8 mouse cellular contexts compared by ENCODE assay signal in genomic region chr2:127270300-127271041, GRCm38 (mm10). TPM values are rescaled to one million over a fixed set of nuclear protein-coding genes. Genes with fewer than 3 reads are reported as not detected.
DNase-seq lines count a peak whose midpoint lies in the region; ATAC-seq and TF ChIP-seq lines count a peak whose summit lies in the region.

No protein-coding gene starts in this region.

- H3K4me3 ChIP-seq in cortical plate, adult 2 months (ENCODE audit: insufficient read depth, low read length), result peak overlapping the region; percentile 97

- peak; percentile 88 for DNase-seq in ZHBTc4 (ENCODE audit: low read depth, low spot score)
- DNase-seq in gastrocnemius, postnatal 10 days, result peak; percentile 87
- peak; percentile 89 for DNase-seq in induced T-regulatory cell, adult 2 months (ENCODE audit: low read depth)
- peak; percentile 72 to 85 for DNase-seq in left cerebral cortex, adult 8-10 months (ENCODE audit: low spot score in 2 of 2)
- peak; percentile 78 to 85 for DNase-seq in right cerebral cortex, adult 2 months (ENCODE audit: low spot score in 2 of 2)
- DNase-seq in urinary bladder, postnatal 14 days (ENCODE audit: low spot score), result peak; percentile 87

- ATAC-seq in megakaryocyte, adult 5-6 weeks (ENCODE audit: poor library complexity, severe bottlenecking), result peak; percentile 84

- peak overlapping the region; percentile 83 for H3K27ac ChIP-seq in cortical plate, adult 2 months (ENCODE audit: insufficient read depth, low read length)

- TF ChIP-seq POLR2A in cortical plate, adult 2 months (IDR thresholded peaks at IDR 0.05; ENCODE audit: extremely low read depth, insufficient read depth, low read length), result peak; percentile 73

- peaks cover 3% of the 10 kb centered on the region for H3K4me1 ChIP-seq in cortical plate, adult 2 months (ENCODE audit: control insufficient read depth, insufficient read depth, low read length)

- TF ChIP-seq CTCF in cortical plate, adult 2 months (IDR thresholded peaks at IDR 0.05; ENCODE audit: extremely low read depth, insufficient read depth, low read length), result no peak

RNA-seq across cellular contexts. Expression of gene Stard7, which starts 0.5 kb away (rescaled TPM):
- 96.1 and 97.6 TPM in 2 replicates for polyA plus RNA-seq in cortical plate, adult 2 months (2012; rRNA removed)
- total RNA-seq in gastrocnemius, postnatal 10 days (2021), result 100 to 1,000 TPM in 1 of 2 experiments, 10 to 100 TPM in 1; 98.8 to 104 TPM
- total RNA-seq in left cerebral cortex, adult 8-10 months (2022), result 100 to 1,000 TPM in 2 of 4 experiments, 10 to 100 TPM in 2; 92.3 to 106 (median 97.9) TPM
- 38.5 and 42.0 TPM in 2 replicates for total RNA-seq in megakaryocyte, adult 5-6 weeks (2015)
- 65.1 and 87.4 TPM in 2 replicates for total RNA-seq in megakaryocyte, adult 5-6 weeks (2017)

RNA-seq across cellular contexts. Expression of gene Tmem127, which starts 22.8 kb away (rescaled TPM):
- polyA plus RNA-seq in cortical plate, adult 2 months (2012; rRNA removed), result 65.2 and 70.5 TPM in 2 replicates
- total RNA-seq in gastrocnemius, postnatal 10 days (2021), result 10 to 100 TPM; 39.0 to 41.8 TPM
- 10 to 100 TPM; 71.7 to 82.1 (median 77.1) TPM for total RNA-seq in left cerebral cortex, adult 8-10 months (2022)
- total RNA-seq in megakaryocyte, adult 5-6 weeks (2015), result 23.9 and 24.6 TPM in 2 replicates
- 49.8 and 70.7 TPM in 2 replicates for total RNA-seq in megakaryocyte, adult 5-6 weeks (2017)

RNA-seq across cellular contexts. Expression of gene Ciao1, which starts 22.9 kb away (rescaled TPM):
- polyA plus RNA-seq in cortical plate, adult 2 months (2012; rRNA removed), result 72.2 and 79.1 TPM in 2 replicates
- 10 to 100 TPM; 43.2 to 49.9 TPM for total RNA-seq in gastrocnemius, postnatal 10 days (2021)
- 10 to 100 TPM; 75.5 to 84.2 (median 81.0) TPM for total RNA-seq in left cerebral cortex, adult 8-10 months (2022)
- total RNA-seq in megakaryocyte, adult 5-6 weeks (2015), result 24.4 and 38.1 TPM in 2 replicates
- total RNA-seq in megakaryocyte, adult 5-6 weeks (2017), result 18.8 and 25.6 TPM in 2 replicates

Comparison
In these comparisons a context has a peak if more than half of its experiments do, and no peak if none do; other contexts are left out.
1. Peak in every context shown above with its lines: DNase-seq, ATAC-seq, H3K4me3 ChIP-seq and H3K27ac ChIP-seq.